Mouse (Mus musculus) NIH3T3 (cell line): ENCODE results near the gene Gpr157.

Experiments
- DNase-seq: peaks from one replicate; pipeline ENCODE4 v3.0.0-alpha.2; 2012; ENCODE audit warnings: low read depth

Gene Gpr157

GRCm38 (mm10) chr4:150110373-150110772 is 23.2 kb downstream of the Gpr157 start:
- DNase-seq, result no peak

- DNase-seq, result peak; percentile 61
Measured at GRCm38 (mm10) chr4:150112867-150113266, 25.7 kb downstream of the Gpr157 start.

- DNase-seq, result no peak
Measured at GRCm38 (mm10) chr4:150114505-150115061, 27.4 kb downstream of the Gpr157 start.

GRCm38 (mm10) chr4:150117311-150117710 is 30.1 kb downstream of the Gpr157 start:
- no peak for DNase-seq

- DNase-seq, result no peak
Measured at GRCm38 (mm10) chr4:150118163-150118562, 31.0 kb downstream of the Gpr157 start.

- DNase-seq, result no peak
Measured at GRCm38 (mm10) chr4:150119055-150119454, 31.9 kb downstream of the Gpr157 start, which contains the start of gene Slc2a5. Gene Slc2a5, plus strand, starts transcription at chr4:150119283.

GRCm38 (mm10) chr4:150119640-150120039 is 32.5 kb downstream of the Gpr157 start:
- DNase-seq, result no peak

GRCm38 (mm10) chr4:150120173-150120833 is 33.1 kb downstream of the Gpr157 start:
- no peak for DNase-seq

GRCm38 (mm10) chr4:150121430-150121829 is 34.3 kb downstream of the Gpr157 start:
- no peak for DNase-seq

GRCm38 (mm10) chr4:150122476-150122875 is 35.3 kb downstream of the Gpr157 start:
- DNase-seq, result no peak

GRCm38 (mm10) chr4:150126373-150126772 is 39.2 kb downstream of the Gpr157 start:
- no peak for DNase-seq

- no peak for DNase-seq
Measured at GRCm38 (mm10) chr4:150127894-150128293, 40.7 kb downstream of the Gpr157 start.

- no peak for DNase-seq
Measured at GRCm38 (mm10) chr4:150128571-150128970, 41.4 kb downstream of the Gpr157 start.

- DNase-seq, result peak; percentile 66
Measured at GRCm38 (mm10) chr4:150130661-150131060, 43.5 kb downstream of the Gpr157 start.

GRCm38 (mm10) chr4:150132692-150133271 is 45.6 kb downstream of the Gpr157 start:
- DNase-seq, result no peak

GRCm38 (mm10) chr4:150135254-150135653 is 48.1 kb downstream of the Gpr157 start:
- peak; percentile 62 for DNase-seq

GRCm38 (mm10) chr4:150136693-150137092 is 49.5 kb downstream of the Gpr157 start:
- peak; percentile 71 for DNase-seq

- no peak for DNase-seq
Measured at GRCm38 (mm10) chr4:150137368-150138083, 50.4 kb downstream of the Gpr157 start.

- DNase-seq, result peak; percentile 94
Measured at GRCm38 (mm10) chr4:150138084-150138543, 50.9 kb downstream of the Gpr157 start.

- no peak for DNase-seq
Measured at GRCm38 (mm10) chr4:150139090-150139489, 51.9 kb downstream of the Gpr157 start.

GRCm38 (mm10) chr4:150140346-150140745 is 53.2 kb downstream of the Gpr157 start:
- no peak for DNase-seq

GRCm38 (mm10) chr4:150144242-150144641 is 57.1 kb downstream of the Gpr157 start:
- no peak for DNase-seq

- peak; percentile 76 for DNase-seq
Measured at GRCm38 (mm10) chr4:150146286-150146685, 59.1 kb downstream of the Gpr157 start.
